8 mouse cellular contexts compared by ENCODE assay signal in the genomic region with DNA sequence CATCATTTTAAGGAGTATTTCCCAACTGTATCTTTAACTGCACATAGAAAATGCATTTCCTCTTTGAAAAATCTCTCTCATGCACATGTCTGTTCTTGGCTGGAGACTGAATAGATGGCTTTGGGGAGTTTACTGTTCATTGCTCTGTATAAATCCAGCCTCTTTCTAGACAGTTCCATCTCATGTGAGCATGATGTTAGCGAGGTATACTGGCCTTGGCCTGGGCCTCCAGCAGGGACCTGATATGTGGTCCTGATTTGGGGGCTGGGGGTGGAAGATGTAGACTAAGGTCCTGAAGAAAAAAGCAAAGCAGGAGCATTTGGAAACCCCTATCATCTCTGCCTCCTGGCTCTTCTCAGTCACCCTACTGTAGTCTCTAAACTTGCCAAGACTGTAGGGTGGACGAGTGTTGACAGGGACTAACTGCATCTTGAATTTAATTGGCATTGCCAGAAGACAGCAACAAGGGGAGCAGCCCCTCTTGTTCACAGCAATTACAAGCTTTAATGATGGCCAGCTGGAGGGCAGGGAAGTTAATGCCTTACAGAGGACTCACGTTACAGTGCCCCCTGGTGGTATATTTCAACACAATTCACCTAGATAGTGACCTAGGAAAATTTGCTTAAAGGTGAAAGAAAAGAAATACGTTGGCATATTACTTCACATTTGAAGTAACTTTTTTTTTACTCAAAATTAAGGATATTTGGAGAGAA.
DNase-seq lines count a peak whose midpoint lies in the region; ATAC-seq and TF ChIP-seq lines count a peak whose summit lies in the region.

No protein-coding gene starts in this region.

- H3K4me2 ChIP-seq in liver, embryonic 11.5 days: no peak overlapping the region
- no peak overlapping the region for H3K4me2 ChIP-seq in hindbrain, embryonic 16.5 days (ENCODE audit: low read length)
- H3K4me2 ChIP-seq in neural tube, embryonic 14.5 days (ENCODE audit: low read depth, low read length): no peak overlapping the region

- TF ChIP-seq POLR2A in liver, adult 2 months (IDR thresholded peaks at IDR 0.05; ENCODE audit: extremely low read depth, insufficient read depth, low read length): no peak

- no peak overlapping the region for H3K27ac ChIP-seq in liver, adult 2 months (replicated peaks; ENCODE audit: insufficient read depth, low read depth, low read length)
- H3K27ac ChIP-seq in liver, embryonic 11.5 days (ENCODE audit: low read depth, low read length): no peak overlapping the region
- no peak overlapping the region for H3K27ac ChIP-seq in hindbrain, embryonic 16.5 days (ENCODE audit: low read depth, low read length)
- no peak overlapping the region for H3K27ac ChIP-seq in neural tube, embryonic 14.5 days (ENCODE audit: low read depth, low read length)

- no peaks in the 10 kb centered on the region for H3K27me3 ChIP-seq in liver, adult 2 months (ENCODE audit: control insufficient read depth, insufficient read depth, low read length)
- H3K27me3 ChIP-seq in liver, embryonic 11.5 days (replicated peaks; ENCODE audit: control insufficient read depth, insufficient read depth, low read length): no peaks in the 10 kb centered on the region
- no peaks in the 10 kb centered on the region for H3K27me3 ChIP-seq in hindbrain, embryonic 16.5 days (replicated peaks; ENCODE audit: control insufficient read depth, insufficient read depth, low read length)
- no peaks in the 10 kb centered on the region for H3K27me3 ChIP-seq in neural tube, embryonic 14.5 days (ENCODE audit: control insufficient read depth, insufficient read depth, low read length)

- WGBS in liver, adult 2 months: 36% methylated on average over 4 of the region's 4 CpGs
- WGBS in liver, embryonic 11.5 days: 23% methylated on average over 4 of the region's 4 CpGs
- 25% methylated on average over 4 of the region's 4 CpGs for WGBS in hindbrain, embryonic 16.5 days
- 22% methylated on average over 4 of the region's 4 CpGs for whole genome bisulfite sequencing in neural tube, embryonic 14.5 days

- TF ChIP-seq CTCF in liver, adult 2 months (IDR thresholded peaks at IDR 0.05; ENCODE audit: low read depth, low read length): peak; percentile 17; the same call in 1 of the 2 replicates

- H3K9ac ChIP-seq in liver, adult 2 months (ENCODE audit: low read depth, low read length): no peak overlapping the region
- no peak overlapping the region for H3K9ac ChIP-seq in liver, embryonic 11.5 days (ENCODE audit: low read depth, low read length)
- no peak overlapping the region for H3K9ac ChIP-seq in hindbrain, embryonic 16.5 days (ENCODE audit: low read depth, low read length)
- H3K9ac ChIP-seq in neural tube, embryonic 14.5 days (replicated peaks; ENCODE audit: low read depth, low read length): no peak overlapping the region

- no peaks in the 10 kb centered on the region for H3K9me3 ChIP-seq in liver, embryonic 11.5 days (ENCODE audit: control insufficient read depth, low read length)
- H3K9me3 ChIP-seq in hindbrain, embryonic 16.5 days (ENCODE audit: control insufficient read depth, low read length): no peaks in the 10 kb centered on the region
- no peaks in the 10 kb centered on the region for H3K9me3 ChIP-seq in neural tube, embryonic 14.5 days (ENCODE audit: control insufficient read depth, low read length)

- no peak for ATAC-seq in liver, embryonic 11.5 days (replicated peaks; ENCODE audit: low FRiP score)
- peak; percentile 64 for ATAC-seq in hindbrain, embryonic 16.5 days
- peak; percentile 68; the same call in 1 of the 2 replicates for ATAC-seq in neural tube, embryonic 14.5 days (ENCODE audit: low read depth)
- ATAC-seq in erythroblast, adult 5-6 weeks (replicated peaks; ENCODE audit: low FRiP score, poor library complexity, severe bottlenecking): no peak

- H3K4me3 ChIP-seq in liver, adult 2 months (ENCODE audit: insufficient read depth, low read depth, low read length): no peak overlapping the region
- no peak overlapping the region for H3K4me3 ChIP-seq in liver, embryonic 11.5 days (ENCODE audit: low read depth, low read length)
- no peak overlapping the region for H3K4me3 ChIP-seq in hindbrain, embryonic 16.5 days (ENCODE audit: low read length)
- H3K4me3 ChIP-seq in neural tube, embryonic 14.5 days (ENCODE audit: low read depth, low read length): no peak overlapping the region

- no peaks in the 10 kb centered on the region for H3K79me2 ChIP-seq in liver, adult 2 months (ENCODE audit: control insufficient read depth, insufficient read depth, low read length)

- DNase-seq in liver, adult 2 months (ENCODE audit: extremely low read depth, low read depth, low spot score): peak; percentile 45
- no peak for DNase-seq in liver, embryonic 11.5 days (ENCODE audit: low spot score)
- DNase-seq in adipocyte (ENCODE audit: low spot score): peak; percentile 48
- peak; percentile 37 for DNase-seq in embryo, embryonic 11.5 days (ENCODE audit: low read depth, low spot score)
- DNase-seq in left cerebral cortex, postnatal 4 days: peak; percentile 63

- intact Hi-C loops in left cerebral cortex, postnatal 4 days (cut with DNase I): loop anchor here (5.0 to 10.0 kb wide), 3 partner anchors 299 to 1102 kb away; a partner anchor contains a TSS

- no peaks in the 10 kb centered on the region for H3K4me1 ChIP-seq in liver, adult 2 months (ENCODE audit: control insufficient read depth, insufficient read depth, low read length)
- no peaks in the 10 kb centered on the region for H3K4me1 ChIP-seq in liver, embryonic 11.5 days (replicated peaks; ENCODE audit: control insufficient read depth, insufficient read depth, low read length)
- H3K4me1 ChIP-seq in hindbrain, embryonic 16.5 days (ENCODE audit: control insufficient read depth, insufficient read depth, low read depth, low read length): no peaks in the 10 kb centered on the region
- no peaks in the 10 kb centered on the region for H3K4me1 ChIP-seq in neural tube, embryonic 14.5 days (ENCODE audit: control insufficient read depth, insufficient read depth, low read length)

- no peaks in the 10 kb centered on the region for H3K36me3 ChIP-seq in liver, adult 2 months (ENCODE audit: control insufficient read depth, insufficient read depth, low read length)
- no peaks in the 10 kb centered on the region for H3K36me3 ChIP-seq in liver, embryonic 11.5 days (ENCODE audit: control insufficient read depth, insufficient read depth, low read length)
- H3K36me3 ChIP-seq in hindbrain, embryonic 16.5 days (ENCODE audit: control insufficient read depth, insufficient read depth, low read length): peaks cover 5% of the 10 kb centered on the region; the same call in 1 of the 2 replicates
- H3K36me3 ChIP-seq in neural tube, embryonic 14.5 days (ENCODE audit: control insufficient read depth, insufficient read depth, low read length): peaks cover 11% of the 10 kb centered on the region; the same call in 1 of the 2 replicates

Comparison
In these comparisons a context has a peak if more than half of its experiments do, and no peak if none do; other contexts are left out.
1. ATAC-seq: peak in hindbrain, embryonic 16.5 days (single experiment) and neural tube, embryonic 14.5 days (single experiment); none in liver, embryonic 11.5 days (single experiment) and erythroblast, adult 5-6 weeks (single experiment).